Mouse (Mus musculus) intestine, embryonic 14.5 days (tissue): ENCODE measurements around the gene Ciao2a. TPM values are rescaled to one million over a fixed set of nuclear protein-coding genes. Genes with fewer than 3 reads are reported as not detected.

ENCODE experiments used
- ATAC-seq: fragments of 200-750 bp; cut with Nextera tagmentation; replicated peaks from 2 replicates; pipeline ENCODE4 v1.8.0; 2017; ENCODE audit warnings: low read depth, moderate number of reproducible peaks, moderate TSS enrichment, moderate library complexity; ENCODE audit not compliant: low FRiP score, low TSS enrichment
- DNase-seq: peaks from one replicate; pipeline ENCODE4 v3.0.0-alpha.2; 2018; ENCODE audit warnings: low spot score
- H3K27ac ChIP-seq: fragments of 300-500 bp; sonication (generic); 2 replicates; pipeline ENCODE4 v1.5.1; 2014; ENCODE audit warnings: low read depth, mild to moderate bottlenecking, control low read depth
- H3K27me3 ChIP-seq: fragments of 300-500 bp; sonication (generic); replicated peaks from 2 replicates; pipeline ENCODE4 v1.6.1; 2014; ENCODE audit warnings: low read length, control low read depth; ENCODE audit not compliant: control insufficient read depth, insufficient read depth
- H3K36me3 ChIP-seq: fragments of 300-500 bp; sonication (generic); 2 replicates; pipeline ENCODE4 v1.6.1; 2014; ENCODE audit warnings: low read length, control low read depth; ENCODE audit not compliant: control insufficient read depth, insufficient read depth
- H3K4me1 ChIP-seq: fragments of 300-500 bp; sonication (generic); replicated peaks from 2 replicates; pipeline ENCODE4 v1.6.1; 2014; ENCODE audit warnings: low read length, control low read depth, mixed read lengths; ENCODE audit not compliant: control insufficient read depth, insufficient read depth
- H3K4me2 ChIP-seq: fragments of 300-500 bp; sonication (generic); 2 replicates; pipeline ENCODE4 v1.6.1; 2014; ENCODE audit warnings: low read length
- H3K4me3 ChIP-seq: fragments of 300-500 bp; sonication (generic); 2 replicates; pipeline ENCODE4 v1.5.1; 2014; ENCODE audit warnings: low read depth, low read length, control low read depth, mixed read lengths
- H3K9ac ChIP-seq: fragments of 300-500 bp; sonication (generic); 2 replicates; pipeline ENCODE4 v1.6.1; 2014; ENCODE audit warnings: mild to moderate bottlenecking, low read length
- H3K9me3 ChIP-seq: fragments of 300-500 bp; sonication (generic); 2 replicates; pipeline ENCODE4 v1.6.1; 2016; ENCODE audit warnings: low read length, control low read depth; ENCODE audit not compliant: control insufficient read depth
- WGBS: fragments of 180-500 bp; shearing (Covaris S2); extraction: QIAGEN DNeasy Blood & Tissue Kit; methylation state at CpG from one replicate; pipeline ENCODE4 v1.1.7; 2014; 5-methylcytosine and 5-hydroxymethylcytosine counted together
- polyA plus RNA-seq: library from polyadenylated mRNA; unstranded; fragments of >200 nt; fragmentation: Nextera tagmentation; extraction: Ambion mirVana; gene quantifications from 2 replicates; pipeline ENCODE4 v1.2.1, GENCODE M21; 2014

Ciao2a gene
- polyA plus RNA-seq, 1 experiment from 2014 or later: 189 TPM

- 90% methylated on average over 3 of the region's 3 CpGs for WGBS
- no peak for ATAC-seq
These were observed 48.6 kb downstream of the Ciao2a start for GRCm38 (mm10) chr9:66174985-66175384.

DNA sequence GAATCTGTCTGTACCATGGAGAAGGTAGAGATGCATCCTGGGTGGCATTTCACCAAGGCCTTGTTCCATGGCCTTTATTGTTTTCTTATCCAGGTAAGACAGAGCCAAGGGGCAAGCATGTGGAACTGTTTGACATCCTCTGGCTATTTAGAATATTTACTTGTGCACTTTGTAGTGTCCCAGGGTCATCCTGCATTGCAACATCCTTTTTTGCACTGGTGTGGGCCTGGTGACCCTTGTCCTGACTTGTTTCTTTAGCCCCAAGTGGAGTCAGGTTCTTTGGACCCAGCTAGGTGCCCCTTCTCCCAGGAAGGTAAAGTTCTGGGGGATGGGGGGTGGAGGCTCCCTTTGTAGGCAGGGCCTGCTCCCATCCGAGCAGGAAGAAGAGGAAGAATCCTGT lies 51.6 kb downstream of the Ciao2a start:
- 60% methylated on average over 1 of the region's 1 CpGs for WGBS
- DNase-seq (no peak), ATAC-seq (no peak)
- Histone ChIP-seq H3K36me3 (no peaks in the 10 kb centered on the region), H3K9ac (no peak overlapping the region), H3K4me3 (no peak overlapping the region), H3K4me1 (peaks cover 5% of the 10 kb centered on the region; the same call in 1 of the 2 replicates), H3K27ac (no peak overlapping the region), H3K4me2 (no peak overlapping the region), H3K27me3 (no peaks in the 10 kb centered on the region), H3K9me3 (no peaks in the 10 kb centered on the region)

More at GRCm38 (mm10) chr9:66174985-66175384, 48.6 kb downstream of the Ciao2a start:
- no peak overlapping the region for H3K27ac ChIP-seq
- H3K27me3 ChIP-seq: no peaks in the 10 kb centered on the region
- no peak overlapping the region for H3K9ac ChIP-seq
- H3K4me2 ChIP-seq: no peak overlapping the region
- DNase-seq: no peak
- H3K4me1 ChIP-seq: 0 out of 2 replicates have a peak, but pooled peaks cover 2% of the 10 kb centered on the region
- no peaks in the 10 kb centered on the region for H3K9me3 ChIP-seq
- H3K36me3 ChIP-seq: no peaks in the 10 kb centered on the region
- no peak overlapping the region for H3K4me3 ChIP-seq

DNA sequence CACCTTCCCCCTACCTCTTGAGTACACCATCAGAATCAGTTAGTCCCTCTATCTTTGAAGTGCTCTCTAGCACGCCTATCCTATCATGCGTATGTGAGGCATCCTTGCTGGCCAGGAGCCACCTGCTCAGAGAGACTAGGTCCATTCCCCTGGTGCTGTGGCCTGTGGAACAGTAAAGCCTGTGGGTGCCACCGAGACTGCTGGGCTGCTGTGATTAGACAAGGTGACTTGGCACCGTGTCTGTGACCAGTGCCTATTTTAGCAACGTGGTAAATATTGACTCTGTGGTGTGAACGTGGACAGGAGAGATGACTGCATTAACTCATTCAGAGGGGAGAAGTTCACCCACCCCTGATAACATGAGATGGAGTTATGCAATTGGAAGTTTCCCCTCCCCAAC lies 53.4 kb downstream of the Ciao2a start:
- Histone ChIP-seq H3K9me3 (no peaks in the 10 kb centered on the region), H3K4me2 (no peak overlapping the region), H3K4me3 (no peak overlapping the region), H3K27ac (no peak overlapping the region), H3K9ac (no peak overlapping the region), H3K27me3 (no peaks in the 10 kb centered on the region), H3K36me3 (no peaks in the 10 kb centered on the region), H3K4me1 (peaks cover 5% of the 10 kb centered on the region; the same call in 1 of the 2 replicates)
- WGBS: 77% methylated on average over 6 of the region's 6 CpGs
- ATAC-seq: no peak
- no peak for DNase-seq

DNA sequence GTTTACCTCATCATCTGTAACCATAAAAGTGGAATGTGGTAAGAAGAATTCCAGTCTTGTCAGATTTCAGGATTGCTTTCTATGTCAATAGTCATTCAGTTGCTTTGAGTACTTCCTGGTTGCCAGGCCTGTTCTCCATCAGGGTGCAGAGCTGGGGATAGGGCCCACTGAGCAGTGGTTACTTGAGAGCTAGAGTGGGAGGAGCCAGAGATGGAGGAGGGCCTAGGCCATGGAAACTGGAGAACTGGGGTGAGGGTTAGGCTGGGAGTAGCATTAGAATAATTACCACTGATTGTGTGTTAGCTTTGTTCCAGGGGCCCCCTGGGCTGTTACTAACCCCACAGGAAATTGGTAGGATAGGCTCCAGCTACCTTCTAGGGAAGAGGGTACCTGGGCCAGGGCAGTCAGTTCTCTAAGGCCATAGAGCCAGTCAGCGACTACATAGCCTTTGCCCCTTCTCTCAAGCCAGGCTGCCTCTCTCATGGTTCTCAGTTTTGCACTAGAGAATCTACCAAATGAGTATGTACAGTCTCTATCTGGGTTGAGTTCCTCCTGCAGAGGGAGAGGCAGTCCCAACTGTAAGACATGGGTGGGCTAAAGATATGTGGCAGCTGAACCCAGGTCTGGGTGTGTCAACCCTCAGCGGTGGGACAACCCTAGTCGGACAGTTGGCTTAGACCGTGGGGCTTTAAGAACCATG lies 54.9 kb downstream of the Ciao2a start:
- Histone ChIP-seq H3K9me3 (no peaks in the 10 kb centered on the region), H3K4me1 (peaks cover 5% of the 10 kb centered on the region; the same call in 1 of the 2 replicates), H3K4me3 (no peak overlapping the region), H3K9ac (no peak overlapping the region), H3K36me3 (no peaks in the 10 kb centered on the region), H3K4me2 (no peak overlapping the region), H3K27ac (no peak overlapping the region), H3K27me3 (no peaks in the 10 kb centered on the region)
- ATAC-seq: peak; percentile 70; the same call in 1 of the 2 replicates
- DNase-seq: no peak
- WGBS: 75% methylated on average over 4 of the region's 4 CpGs

DNA sequence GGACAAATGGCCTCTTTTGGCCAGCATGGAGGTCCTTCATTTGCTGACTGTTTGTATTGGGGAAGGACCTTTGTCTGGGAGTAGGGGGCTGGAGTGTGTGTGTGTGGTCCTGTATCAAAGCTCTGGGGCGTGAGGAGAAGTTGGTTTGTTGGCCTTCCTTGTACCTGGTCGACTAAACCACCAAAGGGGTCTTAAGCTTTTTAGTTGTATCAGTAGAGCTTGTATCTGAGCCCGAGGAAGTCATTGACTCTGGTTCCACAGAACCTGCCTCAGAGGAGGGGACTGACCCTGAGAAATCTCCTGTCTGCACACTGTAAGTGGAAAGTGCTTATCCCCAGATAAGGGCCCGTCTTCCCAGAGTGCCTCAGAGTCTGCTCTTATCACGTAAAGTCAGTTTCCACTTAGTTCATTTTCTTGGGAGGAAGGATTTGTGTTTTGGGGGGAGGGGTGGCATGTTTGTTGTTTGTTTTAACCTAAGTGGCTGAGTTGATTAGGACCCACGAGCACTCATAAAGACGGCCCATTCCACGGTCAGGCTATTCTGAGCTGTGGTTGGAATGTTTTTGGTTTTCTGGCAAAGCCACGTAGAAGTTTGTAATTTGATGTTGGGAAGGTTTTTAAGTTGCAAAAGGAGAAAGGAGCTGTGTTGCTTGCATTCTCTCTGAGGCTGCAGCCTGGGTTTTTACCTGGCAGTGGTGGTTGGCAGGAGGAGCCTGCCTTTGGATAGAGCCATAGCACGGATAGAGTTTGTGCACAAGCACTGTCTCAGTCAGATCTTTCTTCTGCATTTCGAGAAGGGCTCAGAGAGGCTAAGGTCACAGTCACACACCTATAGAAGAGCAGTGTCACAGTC lies 55.6 kb downstream of the Ciao2a start:
- Histone ChIP-seq H3K27ac (no peak overlapping the region), H3K27me3 (no peaks in the 10 kb centered on the region), H3K9ac (no peak overlapping the region), H3K4me3 (no peak overlapping the region), H3K4me1 (peaks cover 5% of the 10 kb centered on the region; the same call in 1 of the 2 replicates), H3K36me3 (no peaks in the 10 kb centered on the region), H3K4me2 (no peak overlapping the region), H3K9me3 (no peaks in the 10 kb centered on the region)
- WGBS: 54% methylated on average over 11 of the region's 11 CpGs
- ATAC-seq (no peak), DNase-seq (no peak)

DNA sequence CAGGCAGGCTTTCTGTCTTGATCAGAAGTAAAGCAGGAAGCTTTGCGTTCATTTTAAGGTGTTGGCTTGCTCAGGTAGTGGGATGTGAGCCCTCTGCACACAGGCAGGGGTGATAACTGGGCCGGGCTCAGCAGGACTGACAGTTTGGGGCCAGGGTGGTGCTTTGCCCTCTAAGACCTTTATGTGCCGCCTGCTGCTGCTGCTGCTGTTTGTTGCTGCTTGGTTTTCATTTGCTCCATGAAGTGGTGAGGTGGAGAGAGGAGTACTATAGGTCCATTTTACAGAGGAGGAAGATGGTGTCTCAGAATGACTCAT lies 56.2 kb downstream of the Ciao2a start:
- H3K4me1 ChIP-seq: peaks cover 5% of the 10 kb centered on the region; the same call in 1 of the 2 replicates
- H3K27ac ChIP-seq: no peak overlapping the region
- DNase-seq (no peak), ATAC-seq (no peak)
- no peaks in the 10 kb centered on the region for H3K36me3 ChIP-seq
- WGBS: 59% methylated on average over 3 of the region's 3 CpGs
- H3K4me2 ChIP-seq: no peak overlapping the region
- no peaks in the 10 kb centered on the region for H3K9me3 ChIP-seq
- no peaks in the 10 kb centered on the region for H3K27me3 ChIP-seq
- H3K9ac ChIP-seq: no peak overlapping the region
- H3K4me3 ChIP-seq: no peak overlapping the region

GRCm38 (mm10) chr9:66183023-66183422 lies 56.6 kb downstream of the Ciao2a start:
- no peaks in the 10 kb centered on the region for H3K9me3 ChIP-seq
- H3K27me3 ChIP-seq: no peaks in the 10 kb centered on the region
- no peak overlapping the region for H3K4me3 ChIP-seq
- ATAC-seq (no peak), DNase-seq (no peak)
- WGBS: 64% methylated on average over 3 of the region's 3 CpGs
- H3K27ac ChIP-seq: no peak overlapping the region
- H3K36me3 ChIP-seq: no peaks in the 10 kb centered on the region
- no peak overlapping the region for H3K9ac ChIP-seq
- H3K4me1 ChIP-seq: peaks cover 5% of the 10 kb centered on the region; the same call in 1 of the 2 replicates
- no peak overlapping the region for H3K4me2 ChIP-seq

DNA sequence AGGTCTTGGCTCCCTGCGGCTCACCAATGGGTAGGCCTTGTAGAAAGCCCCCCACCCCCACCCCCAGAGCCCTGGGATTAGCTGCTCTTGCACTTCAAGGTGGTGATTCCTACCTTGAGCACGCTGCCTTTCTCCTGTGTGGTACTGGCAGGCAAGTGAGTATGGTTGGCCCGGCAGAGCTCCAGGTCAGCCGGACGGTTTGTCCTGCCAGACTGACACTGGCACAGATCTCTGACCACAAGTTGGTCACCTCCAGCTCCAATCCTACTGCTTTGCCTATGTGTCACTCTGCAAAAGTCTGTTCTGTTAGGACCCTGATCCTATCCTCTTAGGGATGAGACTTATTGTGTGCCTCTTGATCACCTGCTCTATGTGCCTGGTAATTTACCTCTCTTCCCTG lies 58.2 kb downstream of the Ciao2a start:
- Histone ChIP-seq H3K4me2 (no peak overlapping the region), H3K4me3 (no peak overlapping the region), H3K27me3 (no peaks in the 10 kb centered on the region), H3K27ac (no peak overlapping the region), H3K36me3 (no peaks in the 10 kb centered on the region), H3K9ac (no peak overlapping the region), H3K4me1 (peaks cover 5% of the 10 kb centered on the region; the same call in 1 of the 2 replicates), H3K9me3 (no peaks in the 10 kb centered on the region)
- 74% methylated on average over 5 of the region's 5 CpGs for WGBS
- ATAC-seq: no peak
- DNase-seq: no peak
